Mouse (Mus musculus): ENCODE results near the gene Glul.
A peak's percentile ranks its signal among the peaks of the same experiment; 100 is the strongest.

Glul gene

DNA sequence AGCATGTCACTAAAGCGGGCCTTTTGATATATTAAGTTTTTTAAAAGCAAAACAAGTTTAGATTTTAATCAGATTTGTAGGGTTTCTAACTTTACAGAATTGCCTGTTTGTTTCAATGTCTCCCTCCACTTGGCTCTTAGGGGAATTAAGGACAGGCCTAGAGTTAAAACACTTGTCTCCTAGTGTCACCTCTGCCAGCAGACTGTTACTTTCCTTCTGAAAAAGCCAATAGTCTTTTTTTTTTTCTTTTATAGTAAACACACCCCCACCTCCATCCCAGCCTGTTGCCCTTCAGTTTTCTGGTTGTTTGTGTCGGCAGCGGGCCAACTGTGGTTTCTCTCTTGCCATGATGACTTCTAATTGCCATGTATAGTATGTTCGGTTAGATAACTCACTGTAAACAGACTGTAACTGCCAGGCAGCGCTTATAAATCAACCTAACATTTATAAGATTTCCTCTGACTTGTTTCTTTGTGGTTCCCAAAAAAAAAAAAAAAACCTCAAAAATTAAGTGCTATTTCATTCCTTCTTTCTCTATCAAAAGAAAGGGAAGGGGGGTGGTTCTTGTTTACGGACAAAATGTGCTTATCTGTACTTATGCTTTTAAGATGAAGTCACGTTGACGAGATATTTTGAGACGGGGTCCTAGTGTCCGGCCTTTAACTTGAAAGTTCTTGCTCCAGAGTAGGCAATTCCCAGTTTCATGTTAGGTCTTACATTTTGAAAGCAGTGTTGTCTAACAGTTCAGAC lies 9.6 kb downstream of the Glul start:
- ATAC-seq (ENCODE audit: low TSS enrichment), result no peak

DNA sequence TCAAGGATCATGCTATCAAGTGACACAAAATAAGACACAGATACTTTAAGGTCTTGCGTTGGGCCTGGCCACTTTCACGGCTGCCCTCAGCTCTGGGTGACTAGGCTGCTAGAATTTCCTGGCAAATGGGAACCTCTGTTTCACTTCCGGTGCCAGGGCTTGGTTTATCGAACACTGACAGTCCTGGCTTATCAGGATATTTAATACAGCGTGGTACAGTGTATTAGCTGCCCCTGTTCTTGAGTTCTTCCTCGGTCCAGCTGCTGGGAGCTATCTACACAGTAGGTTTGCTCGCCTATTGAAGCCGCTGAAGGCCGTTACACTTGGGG lies 10.2 kb downstream of the Glul start:
- ATAC-seq (ENCODE audit: low TSS enrichment), result no peak

GRCm38 (mm10) chr1:153910423-153910822 lies 10.7 kb downstream of the Glul start:
- peak; percentile 35; the same call in 1 of the 2 replicates for ATAC-seq (ENCODE audit: low TSS enrichment)

DNA sequence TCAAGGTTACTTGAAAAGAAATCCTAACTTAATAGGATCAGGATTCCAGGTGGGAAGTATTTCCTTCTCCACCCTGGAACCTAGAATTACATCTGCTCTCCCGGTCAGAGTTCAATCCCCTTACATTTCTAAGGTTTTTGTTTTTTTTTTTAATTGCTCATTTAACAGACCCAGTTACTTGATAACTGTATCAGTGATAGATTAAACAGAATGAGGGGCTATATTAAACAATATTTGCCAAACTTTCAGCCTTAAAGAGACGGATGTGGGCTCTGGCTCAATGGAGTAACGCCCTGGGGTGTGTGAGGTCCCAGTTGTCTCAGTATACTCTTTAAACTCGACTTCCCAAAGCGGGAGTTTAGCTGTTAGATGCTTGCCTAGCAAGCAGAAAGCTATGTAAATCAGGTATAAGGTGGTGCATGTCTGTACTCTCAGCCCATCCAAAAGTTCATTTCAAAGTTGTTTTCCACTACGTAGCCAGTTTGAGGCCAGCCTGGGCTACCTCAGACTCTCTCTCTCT lies 11.6 kb downstream of the Glul start:
- no peak for ATAC-seq (ENCODE audit: low TSS enrichment)

- ATAC-seq (ENCODE audit: low TSS enrichment), result no peak
These were observed 14.1 kb downstream of the Glul start for GRCm38 (mm10) chr1:153913869-153914268.

DNA sequence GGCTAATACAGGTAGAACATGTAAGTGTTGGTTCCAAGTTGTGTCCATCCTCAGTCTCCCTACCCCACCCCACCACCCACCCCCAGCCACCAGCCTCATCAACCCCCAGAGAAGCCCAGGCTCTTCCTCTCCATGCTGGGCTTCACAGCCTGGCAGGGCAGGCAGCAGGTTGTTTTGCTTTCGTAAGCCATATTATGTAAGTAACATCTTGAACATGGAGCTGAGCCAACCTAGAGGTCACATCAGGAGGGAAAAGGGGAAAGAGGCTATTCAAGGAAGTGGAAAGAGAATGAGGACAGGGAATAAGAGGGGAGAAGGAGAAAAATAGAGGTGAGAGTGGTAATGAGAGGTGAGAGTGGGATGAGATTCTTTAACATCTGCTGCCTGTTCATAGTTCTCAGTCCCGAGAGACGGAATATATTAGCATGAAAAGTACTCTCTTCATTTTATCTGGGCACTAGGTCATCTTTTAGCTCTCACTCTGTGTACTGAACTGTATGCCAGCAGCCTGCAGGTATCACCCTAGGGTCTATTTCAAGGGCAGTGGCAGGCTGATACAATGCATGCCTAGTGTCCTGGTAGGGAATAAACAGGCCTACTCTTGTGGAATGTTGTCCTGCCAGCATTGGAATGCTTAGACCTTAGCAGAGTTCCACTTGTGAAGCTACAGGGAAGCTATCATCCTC lies 18.9 kb downstream of the Glul start:
- peak; percentile 64 for ATAC-seq (ENCODE audit: low TSS enrichment)

GRCm38 (mm10) chr1:153921642-153922041 lies 21.9 kb downstream of the Glul start:
- no peak for ATAC-seq (ENCODE audit: low TSS enrichment)

GRCm38 (mm10) chr1:153922571-153923021 lies 22.9 kb downstream of the Glul start:
- ATAC-seq (ENCODE audit: low TSS enrichment), result no peak

DNA sequence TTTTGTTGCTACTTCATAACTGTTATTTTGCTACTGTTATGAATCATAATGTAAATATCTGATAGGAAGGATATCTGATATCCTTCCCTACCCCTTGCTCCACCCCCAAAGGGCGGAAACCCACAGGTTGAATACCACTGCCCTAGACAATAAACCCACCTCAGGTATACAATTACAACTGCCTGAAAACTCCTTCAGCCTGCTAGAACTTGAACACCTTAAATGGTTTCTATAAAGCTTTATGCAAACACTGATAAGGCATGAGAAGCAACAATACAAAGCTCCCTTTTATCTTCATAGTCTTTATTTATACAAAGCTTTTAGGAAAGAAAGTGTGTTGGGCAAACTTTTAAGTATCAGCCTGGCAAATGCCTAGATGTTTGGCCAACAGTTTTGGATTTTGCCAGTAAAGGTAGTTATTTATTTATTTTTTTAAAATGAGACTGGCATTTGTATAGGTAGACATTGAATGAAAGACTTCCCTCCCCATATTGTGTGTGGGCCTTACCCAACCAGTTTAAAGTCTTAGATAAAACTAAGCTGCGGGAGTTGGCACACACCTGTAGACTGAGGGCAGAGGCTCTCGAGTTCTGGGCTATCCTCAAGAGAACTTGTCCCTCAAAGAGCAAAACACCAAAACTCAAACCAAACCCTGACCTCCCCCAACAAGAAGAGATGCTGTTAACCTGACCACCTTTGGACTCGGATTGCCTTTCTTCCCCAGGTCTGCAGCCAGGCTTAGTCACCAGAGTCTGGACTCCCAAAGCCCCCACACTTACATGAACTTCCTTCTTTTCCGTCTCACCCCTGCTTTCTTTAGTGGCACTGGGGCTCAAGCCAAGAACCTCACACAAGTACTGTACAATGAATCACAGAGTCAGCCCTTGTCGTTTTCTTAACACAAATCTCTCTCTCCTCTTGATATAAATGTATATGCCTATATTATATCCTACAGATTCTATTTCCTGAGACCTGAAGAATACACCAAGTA lies 24.9 kb downstream of the Glul start:
- no peak for ATAC-seq (ENCODE audit: low TSS enrichment)

- no peak for ATAC-seq (ENCODE audit: low TSS enrichment)
These were observed 30.7 kb downstream of the Glul start for GRCm38 (mm10) chr1:153930431-153930830.

DNA sequence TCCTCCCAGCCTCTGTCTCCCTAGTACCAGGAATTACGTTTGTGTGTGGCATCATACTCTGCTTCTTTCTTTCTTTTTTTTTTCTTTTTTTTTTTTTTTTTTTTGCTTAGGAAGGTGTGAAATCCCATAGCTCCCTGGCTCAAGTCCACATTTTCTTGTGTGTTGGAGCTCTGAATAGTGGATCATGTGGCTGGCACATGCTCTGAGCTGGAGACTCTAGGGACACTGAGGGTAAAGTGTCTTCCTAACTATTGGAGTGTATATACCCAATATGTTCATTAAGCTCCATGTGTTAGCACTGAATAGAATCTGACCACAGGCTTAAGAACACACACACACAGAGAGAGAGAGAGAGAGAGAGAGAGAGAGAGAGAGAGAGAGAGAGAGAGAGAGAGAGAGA lies 34.0 kb downstream of the Glul start:
- no peak for ATAC-seq (ENCODE audit: low TSS enrichment)

DNA sequence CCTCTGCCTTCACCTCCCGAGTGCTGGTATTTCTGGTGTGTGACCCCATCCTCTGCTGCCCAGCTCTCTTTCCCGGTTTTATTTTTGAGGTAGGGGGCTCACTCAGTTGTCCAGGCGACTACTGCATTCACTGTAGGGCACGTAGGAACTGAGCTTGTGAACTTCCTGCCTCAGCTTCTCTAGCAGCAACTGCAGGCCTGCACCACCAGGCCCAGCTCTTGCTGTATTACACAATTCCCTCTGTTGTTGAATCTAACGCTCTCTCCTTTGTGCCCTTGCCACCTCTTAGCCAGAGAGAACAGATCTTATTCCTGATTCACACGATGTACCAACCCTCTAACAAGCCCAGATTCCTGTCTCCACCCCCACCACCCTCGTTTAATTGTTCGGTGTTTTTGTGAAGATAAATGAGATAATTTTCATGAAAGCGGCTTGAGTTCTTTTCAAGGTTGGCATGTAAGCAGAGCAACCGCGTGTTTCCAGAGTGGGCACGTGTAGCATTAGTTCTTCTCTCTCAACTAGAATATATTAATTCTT lies 36.2 kb downstream of the Glul start:
- no peak; the same call in 1 of the 2 replicates for ATAC-seq (ENCODE audit: low TSS enrichment)

DNA sequence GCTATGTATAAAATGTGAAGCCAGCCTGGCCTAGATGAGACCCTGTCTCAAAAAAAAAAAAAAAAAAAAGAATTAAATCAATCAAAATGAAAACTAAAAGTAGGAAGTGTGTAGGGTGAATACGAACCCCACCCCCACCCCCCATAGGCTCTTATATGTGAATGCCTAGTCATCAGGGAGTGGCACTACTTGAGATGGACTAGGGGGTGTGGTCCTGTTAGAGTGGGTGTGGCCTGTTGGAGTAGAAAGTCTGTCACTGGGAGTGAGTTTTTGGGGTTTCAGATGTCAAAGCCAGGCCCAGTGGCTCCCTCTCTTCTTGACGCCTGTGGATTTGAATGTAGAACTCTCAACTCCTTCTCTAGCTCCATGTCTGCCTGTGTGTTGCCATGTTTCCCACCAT lies 37.3 kb downstream of the Glul start:
- no peak for ATAC-seq (ENCODE audit: low TSS enrichment)

- ATAC-seq (ENCODE audit: low TSS enrichment), result peak; percentile 99
These were observed 41.2 kb downstream of the Glul start for GRCm38 (mm10) chr1:153940986-153941385.

- no peak for ATAC-seq (ENCODE audit: low TSS enrichment)
These were observed 45.4 kb downstream of the Glul start for GRCm38 (mm10) chr1:153945181-153945580.

GRCm38 (mm10) chr1:153946971-153947370 lies 47.2 kb downstream of the Glul start:
- ATAC-seq (ENCODE audit: low TSS enrichment), result no peak

DNA sequence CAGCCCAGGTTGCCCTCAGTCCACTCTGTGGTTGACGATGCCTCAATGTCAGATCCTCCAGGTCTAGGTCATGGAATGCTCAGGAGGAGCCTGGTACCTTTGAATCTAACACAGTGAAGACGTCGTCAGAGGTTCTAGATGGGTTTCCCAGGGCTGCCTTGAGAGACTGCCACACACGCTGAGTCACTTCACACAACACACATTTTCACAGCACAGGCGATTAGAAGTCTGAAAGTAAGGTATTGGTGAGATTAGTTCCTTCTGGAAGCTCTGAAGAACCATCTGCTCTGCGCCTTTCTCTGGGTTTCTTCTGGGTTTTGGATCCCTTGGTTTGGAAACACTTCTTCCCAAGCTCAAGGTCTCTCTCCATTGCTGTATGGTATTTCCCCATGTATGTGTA lies 48.1 kb downstream of the Glul start:
- peak; percentile 83 for ATAC-seq (ENCODE audit: low TSS enrichment)

DNA sequence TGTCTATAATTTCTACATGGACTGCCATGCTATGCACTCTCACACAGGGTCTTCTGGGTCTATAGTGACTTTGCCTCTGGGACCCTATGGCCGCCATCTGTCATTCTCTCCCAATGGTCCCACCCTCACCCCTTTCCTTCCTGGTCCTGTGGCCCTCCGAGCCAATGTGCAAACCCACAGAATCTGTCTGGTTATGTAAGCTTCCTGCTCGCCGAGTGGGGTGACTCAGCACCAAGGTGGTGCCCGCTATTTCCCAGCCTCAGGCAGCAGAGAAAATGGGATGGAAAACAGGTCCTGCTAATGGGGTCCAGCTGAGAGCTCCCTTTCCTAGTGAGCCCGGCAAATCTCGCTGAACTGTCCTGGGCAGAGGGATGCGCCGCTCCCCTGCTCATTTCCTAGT lies 53.5 kb downstream of the Glul start:
- ATAC-seq (ENCODE audit: low TSS enrichment), result peak; percentile 84

GRCm38 (mm10) chr1:153953797-153954196 lies 54.1 kb downstream of the Glul start:
- peak; percentile 80 for ATAC-seq (ENCODE audit: low TSS enrichment)

DNA sequence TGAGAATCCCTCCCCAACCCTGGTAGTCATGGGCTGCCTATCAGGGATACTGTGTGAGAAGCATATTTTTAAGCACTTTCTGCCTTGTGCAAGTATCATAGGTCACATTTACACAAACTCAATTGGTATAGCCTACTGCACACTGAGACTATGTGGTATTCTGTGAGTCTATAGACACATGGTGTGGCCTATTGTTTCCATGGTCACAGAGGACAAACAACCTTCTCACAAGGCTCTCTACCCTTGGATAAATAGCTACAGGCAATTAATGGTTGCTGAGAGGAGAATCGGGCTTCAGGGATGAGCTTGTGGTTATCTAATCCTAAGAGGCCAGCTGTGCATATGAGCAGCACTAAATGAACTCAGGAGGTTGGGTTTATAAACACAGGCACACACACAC lies 58.1 kb downstream of the Glul start:
- ATAC-seq (ENCODE audit: low TSS enrichment), result no peak

Data from frontal cortex, adult (tissue).